Mouse (Mus musculus) layer of hippocampus, adult 2 months (tissue): Measurements from ENCODE around the gene Srek1ip1. TPM values are rescaled to one million over a fixed set of nuclear protein-coding genes. Genes with fewer than 3 reads are reported as not detected.

Experiments
- DNase-seq, 2 experiments: peaks; one replicate each; pipeline ENCODE4 v3.0.0; 2022; ENCODE audit warnings: low spot score in 2 of 2
- H3K27ac ChIP-seq: fragments of 200-600 bp; 2 replicates; pipeline ENCODE4 v1.8.1; 2022
- H3K4me3 ChIP-seq: fragments of 200-600 bp; 2 replicates; pipeline ENCODE4 v1.8.1; 2022; ENCODE audit warnings: mild to moderate bottlenecking
- CTCF ChIP-seq: fragments of 200-600 bp; conservative IDR thresholded peaks from 2 replicates; pipeline ENCODE4 v1.8.1; 2022; ENCODE audit warnings: antibody characterized with exemption, mild to moderate bottlenecking, moderate library complexity
- long read RNA-seq, 2 experiments: library from polyadenylated mRNA; stranded (forward); transcript quantifications; one replicate each; pipeline ENCODE4 v2.0.0; 2021; ENCODE audit warnings: borderline mapping rate in 2 of 2
- total RNA-seq, 2 experiments: library from RNA; stranded (reverse); gene quantifications; 2 replicates each; pipeline ENCODE4 v1.2.3; 2021

The Srek1ip1 gene
- total RNA-seq, result 10 to 100 TPM; 21.6 to 22.5 TPM
- long read RNA-seq, experiment 1, partial matches to known transcripts, result 0 of 6 reads
- long read RNA-seq, experiment 1, other reads (novel, unspliced or antisense), result 3 of 6 reads
- long read RNA-seq, experiment 2, transcript Srek1ip1-201 (5 exons, 2,365 nt), result major isoform, 12 of 13 reads
- long read RNA-seq, experiment 2, partial matches to known transcripts, result 0 of 13 reads
- long read RNA-seq, experiment 2, other reads (novel, unspliced or antisense), result 1 of 13 reads

- no peak for TF ChIP-seq CTCF
- no peak for DNase-seq
- no peak within 1 kb of the TSS for H3K4me3 ChIP-seq
- no peak within 1 kb of the TSS for H3K27ac ChIP-seq
Observed at GRCm38 (mm10) chr13:104792184-104792583, at the start of gene Srek1ip1. Gene Srek1ip1, plus strand, starts transcription at chr13:104792484.

GRCm38 (mm10) chr13:104742866-104743265, 49.4 kb upstream of the Srek1ip1 start:
- H3K27ac ChIP-seq, result no peak overlapping the region
- DNase-seq, result no peak
- TF ChIP-seq CTCF, result no peak
- H3K4me3 ChIP-seq, result no peak overlapping the region

GRCm38 (mm10) chr13:104747032-104747431, 45.3 kb upstream of the Srek1ip1 start:
- no peak for DNase-seq
- Histone ChIP-seq H3K27ac (no peak overlapping the region), H3K4me3 (no peak overlapping the region)
- no peak for TF ChIP-seq CTCF

GRCm38 (mm10) chr13:104759381-104759780, 32.9 kb upstream of the Srek1ip1 start:
- no peak overlapping the region for H3K4me3 ChIP-seq
- TF ChIP-seq CTCF, result no peak
- DNase-seq, result no peak
- no peak overlapping the region for H3K27ac ChIP-seq

- Histone ChIP-seq H3K27ac (no peak overlapping the region), H3K4me3 (no peak overlapping the region)
- no peak for TF ChIP-seq CTCF
- DNase-seq, result no peak
Observed at GRCm38 (mm10) chr13:104762401-104762800, 29.9 kb upstream of the Srek1ip1 start.

- no peak for TF ChIP-seq CTCF
- DNase-seq, result no peak
- no peak overlapping the region for H3K4me3 ChIP-seq
- no peak overlapping the region for H3K27ac ChIP-seq
Observed at GRCm38 (mm10) chr13:104763193-104763592, 29.1 kb upstream of the Srek1ip1 start.

GRCm38 (mm10) chr13:104779104-104779670, 13.1 kb upstream of the Srek1ip1 start:
- H3K4me3 ChIP-seq, result no peak overlapping the region
- TF ChIP-seq CTCF, result no peak
- no peak overlapping the region for H3K27ac ChIP-seq
- no peak for DNase-seq

GRCm38 (mm10) chr13:104787260-104787659, 5.0 kb upstream of the Srek1ip1 start:
- Histone ChIP-seq H3K27ac (no peak overlapping the region), H3K4me3 (no peak overlapping the region)
- no peak for DNase-seq
- no peak for TF ChIP-seq CTCF

- DNase-seq, result peak; percentile 36 to 48
- peak; percentile 92 for TF ChIP-seq CTCF
- Histone ChIP-seq H3K4me3 (no peak overlapping the region), H3K27ac (no peak overlapping the region)
Observed at GRCm38 (mm10) chr13:104789663-104790062, 2.6 kb upstream of the Srek1ip1 start.

- Histone ChIP-seq H3K4me3 (no peak overlapping the region), H3K27ac (no peak overlapping the region)
- DNase-seq, result no peak
- TF ChIP-seq CTCF, result no peak
Observed at GRCm38 (mm10) chr13:104794421-104794820, 2.1 kb downstream of the Srek1ip1 start.

GRCm38 (mm10) chr13:104799067-104799466, 6.8 kb downstream of the Srek1ip1 start:
- no peak overlapping the region for H3K27ac ChIP-seq
- no peak for DNase-seq
- TF ChIP-seq CTCF, result no peak
- no peak overlapping the region for H3K4me3 ChIP-seq

- TF ChIP-seq CTCF, result no peak
- H3K4me3 ChIP-seq, result no peak overlapping the region
- no peak overlapping the region for H3K27ac ChIP-seq
- DNase-seq, result no peak
Observed at GRCm38 (mm10) chr13:104799566-104800182, 7.4 kb downstream of the Srek1ip1 start.

GRCm38 (mm10) chr13:104805681-104806080, 13.4 kb downstream of the Srek1ip1 start:
- DNase-seq, result peak; percentile 35 to 45
- H3K27ac ChIP-seq, result no peak overlapping the region
- peak; percentile 86 for TF ChIP-seq CTCF
- no peak overlapping the region for H3K4me3 ChIP-seq

GRCm38 (mm10) chr13:104816270-104816634, 24.0 kb downstream of the Srek1ip1 start:
- H3K27ac ChIP-seq, result peak overlapping the region; percentile 100

More at GRCm38 (mm10) chr13:104816270-104816634, 24.0 kb downstream of the Srek1ip1 start:
- DNase-seq, result no peak
- no peak for TF ChIP-seq CTCF
- H3K4me3 ChIP-seq, result peak overlapping the region; percentile 68
